Mouse (Mus musculus) thymus, postnatal 36 days (tissue): ENCODE results near the gene Supv3l1.
A peak's percentile ranks its signal among the peaks of the same experiment; 100 is the strongest.
"Not testable (repeated sequence)": the region's sequence is repeated elsewhere in the genome, so short reads cannot be mapped to it uniquely, and the experiment has no call there.

Experiments
- DNase-seq, 2 experiments: peaks; one replicate each; pipeline ENCODE4 v3.0.0; 2022; ENCODE audit warnings: mixed read lengths in 2 of 2

Supv3l1 gene

GRCm38 (mm10) chr10:62449364-62450279 lies at the start of gene Supv3l1, which contains the start of gene 4930507D05Rik:
TSS of gene Supv3l1 (minus strand) at chr10:62449738.
TSS of gene 4930507D05Rik (plus strand) at chr10:62449489.
- peak; percentile 86 to 90 for DNase-seq

- not testable (repeated sequence) for DNase-seq
Observed at GRCm38 (mm10) chr10:62491681-62492080, 42.1 kb upstream of the Supv3l1 start.

- DNase-seq: no peak
Observed at GRCm38 (mm10) chr10:62488266-62488665, 38.7 kb upstream of the Supv3l1 start.

- peak; percentile 98 to 99 for DNase-seq
Observed at GRCm38 (mm10) chr10:62486618-62487415, 37.3 kb upstream of the Supv3l1 start, which contains the start of gene Vps26a. TSS of gene Vps26a (minus strand) at chr10:62486805.

- peak in 1 of 2 experiments; percentile 25 for DNase-seq
Observed at GRCm38 (mm10) chr10:62485878-62486582, 36.5 kb upstream of the Supv3l1 start.

- DNase-seq: no peak
Observed at GRCm38 (mm10) chr10:62481108-62481852, 31.7 kb upstream of the Supv3l1 start.

- no peak for DNase-seq
Observed at GRCm38 (mm10) chr10:62476980-62477379, 27.4 kb upstream of the Supv3l1 start.

- DNase-seq: no peak
Observed at GRCm38 (mm10) chr10:62474944-62475343, 25.4 kb upstream of the Supv3l1 start.

- DNase-seq: no peak
Observed at GRCm38 (mm10) chr10:62471105-62471504, 21.6 kb upstream of the Supv3l1 start.

GRCm38 (mm10) chr10:62469736-62470135 lies 20.2 kb upstream of the Supv3l1 start:
- no peak for DNase-seq

- no peak for DNase-seq
Observed at GRCm38 (mm10) chr10:62461321-62461720, 11.8 kb upstream of the Supv3l1 start.

- not testable (repeated sequence) for DNase-seq
Observed at GRCm38 (mm10) chr10:62452001-62452400, 2.5 kb upstream of the Supv3l1 start.

GRCm38 (mm10) chr10:62450280-62450640 lies 722 bp upstream of the Supv3l1 start:
- DNase-seq: peak in 1 of 2 experiments; percentile 13

- DNase-seq: no peak
Observed at GRCm38 (mm10) chr10:62430427-62430826, 19.1 kb downstream of the Supv3l1 start.

GRCm38 (mm10) chr10:62425081-62425871 lies 24.3 kb downstream of the Supv3l1 start:
- DNase-seq: no peak

GRCm38 (mm10) chr10:62422255-62422654 lies 27.3 kb downstream of the Supv3l1 start, which contains the start of gene Hkdc1:
TSS of gene Hkdc1 (minus strand) at chr10:62422491.
- DNase-seq: no peak

GRCm38 (mm10) chr10:62421127-62421526 lies 28.4 kb downstream of the Supv3l1 start:
- no peak for DNase-seq

GRCm38 (mm10) chr10:62420399-62420798 lies 29.1 kb downstream of the Supv3l1 start:
- no peak for DNase-seq

- no peak for DNase-seq
Observed at GRCm38 (mm10) chr10:62419422-62419821, 30.1 kb downstream of the Supv3l1 start.

- DNase-seq: no peak
Observed at GRCm38 (mm10) chr10:62418831-62419356, 30.6 kb downstream of the Supv3l1 start.

GRCm38 (mm10) chr10:62413606-62413982 lies 35.9 kb downstream of the Supv3l1 start:
- no peak for DNase-seq
